Mouse (Mus musculus) sigmoid colon, adult 10 weeks (tissue): Measurements from ENCODE around the gene Grpr. TPM values are rescaled to one million over a fixed set of nuclear protein-coding genes. Genes with fewer than 3 reads are reported as not detected.

Experiments used
- polyA plus RNA-seq: library from polyadenylated mRNA; stranded (reverse); fragments of 350-450 nt; fragmentation: Illumina TruSeq; extraction: RNeasy Lipid Tissue Mini Kit (QIAGEN cat#74804); gene quantifications from one replicate; pipeline ENCODE4 v1.2.3, GENCODE M21; 2014; ENCODE audit warnings: low read depth, low replicate concordance

The Grpr gene
- 7.0 TPM for polyA plus RNA-seq

DNA sequence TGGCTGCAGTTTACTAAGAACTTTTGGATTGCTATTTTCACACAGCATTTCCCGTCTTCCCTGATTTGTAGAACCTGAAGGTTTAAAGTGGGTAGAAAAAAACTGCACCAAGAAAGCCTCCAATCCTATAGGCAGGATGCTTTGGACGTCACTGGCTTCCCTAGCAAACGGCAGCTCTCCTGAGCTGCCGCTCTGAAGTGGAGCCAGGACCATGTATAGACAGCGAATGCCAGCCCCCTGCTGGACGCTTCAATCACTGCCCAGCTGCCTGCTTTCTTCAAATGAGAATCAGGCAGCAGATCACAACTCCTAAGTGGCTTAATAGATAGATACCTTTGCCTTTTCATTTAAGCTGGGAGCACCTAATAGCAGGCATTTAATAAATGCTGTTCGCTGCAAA lies at the start of gene Grpr:
Grpr (minus strand) TSS at position 12 of the 400 bp plus-strand sequence.

Other genes starting within 250 kb of the Grpr start
- not detected for gene Rnf138rt1, start 211.7 kb upstream of the Grpr start, polyA plus RNA-seq